Mouse (Mus musculus): ENCODE results near the gene Thoc5. TPM values are rescaled to one million over a fixed set of nuclear protein-coding genes. Genes with fewer than 3 reads are reported as not detected.

Gene Thoc5
- polyA plus RNA-seq, 1 experiment = 0.29 TPM

DNA sequence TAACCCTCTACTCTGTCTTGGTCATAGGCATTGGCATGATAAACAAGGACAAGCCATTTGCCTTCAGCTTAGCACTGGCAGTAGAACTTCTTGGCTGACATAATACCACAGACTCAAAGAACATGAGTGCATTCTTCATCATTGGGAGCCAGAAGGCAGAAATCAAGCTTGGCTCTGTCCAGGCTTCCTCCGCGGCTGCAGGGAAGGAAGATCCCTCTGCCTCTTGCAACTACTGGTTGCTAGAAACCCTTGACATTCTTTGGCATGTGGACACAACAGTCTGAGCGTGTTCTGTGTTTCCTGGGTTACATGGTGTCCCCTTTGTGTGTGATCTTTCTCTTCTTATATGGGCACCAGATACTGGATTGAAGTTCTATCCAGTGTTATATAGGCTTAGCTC is 8.1 kb upstream of the Thoc5 start:
- Histone ChIP-seq H3K4me3 (replicated peaks) (no peak overlapping the region), H3K36me3 (ENCODE audit: control insufficient read depth) (peaks cover 26% of the 10 kb centered on the region; the same call in 1 of the 2 replicates)
- TF ChIP-seq TAL1 (IDR thresholded peaks at IDR 0.05; ENCODE audit: low read length) = no peak
- no peak for TF ChIP-seq GATA1 (IDR thresholded peaks at IDR 0.05; ENCODE audit: low read length)

DNA sequence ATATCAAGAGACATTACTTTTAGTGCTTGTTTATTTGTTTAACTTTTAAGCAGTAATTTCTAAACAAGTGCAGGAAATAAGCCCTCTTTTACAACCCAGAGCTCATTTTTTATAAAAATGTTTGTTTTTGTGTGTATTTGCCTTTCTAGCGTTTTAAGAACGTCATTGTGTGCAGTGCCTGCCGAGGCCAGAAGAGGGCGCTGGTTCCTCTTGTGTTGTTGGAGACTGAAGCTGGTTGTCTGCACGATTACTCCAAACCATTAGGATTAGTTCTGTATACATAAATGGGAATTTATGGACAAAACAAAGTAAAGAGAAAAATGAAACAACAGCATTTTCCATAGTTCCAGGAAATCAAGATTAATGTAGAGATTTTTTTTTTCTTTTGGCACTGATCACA is 5.3 kb downstream of the Thoc5 start:
- peaks cover 48% of the 10 kb centered on the region for H3K36me3 ChIP-seq (ENCODE audit: control insufficient read depth)
- H3K4me3 ChIP-seq (replicated peaks) = no peak overlapping the region
- H3K27me3 ChIP-seq (ENCODE audit: control insufficient read depth) = no peaks in the 10 kb centered on the region
- H3K9me3 ChIP-seq (ENCODE audit: control insufficient read depth, low read length) = no peaks in the 10 kb centered on the region
- no peak for TF ChIP-seq GATA1 (IDR thresholded peaks at IDR 0.05; ENCODE audit: low read length)
- TF ChIP-seq TAL1 (IDR thresholded peaks at IDR 0.05; ENCODE audit: low read length) = no peak
- peaks cover 15% of the 10 kb centered on the region for H3K4me1 ChIP-seq (ENCODE audit: control insufficient read depth)

More for the DNA sequence above, 8.1 kb upstream of the Thoc5 start:
- no peaks in the 10 kb centered on the region for H3K27me3 ChIP-seq (ENCODE audit: control insufficient read depth)
- no peaks in the 10 kb centered on the region; the same call in 1 of the 2 replicates for H3K4me1 ChIP-seq (ENCODE audit: control insufficient read depth)
- H3K9me3 ChIP-seq (ENCODE audit: control insufficient read depth, low read length) = no peaks in the 10 kb centered on the region

DNA sequence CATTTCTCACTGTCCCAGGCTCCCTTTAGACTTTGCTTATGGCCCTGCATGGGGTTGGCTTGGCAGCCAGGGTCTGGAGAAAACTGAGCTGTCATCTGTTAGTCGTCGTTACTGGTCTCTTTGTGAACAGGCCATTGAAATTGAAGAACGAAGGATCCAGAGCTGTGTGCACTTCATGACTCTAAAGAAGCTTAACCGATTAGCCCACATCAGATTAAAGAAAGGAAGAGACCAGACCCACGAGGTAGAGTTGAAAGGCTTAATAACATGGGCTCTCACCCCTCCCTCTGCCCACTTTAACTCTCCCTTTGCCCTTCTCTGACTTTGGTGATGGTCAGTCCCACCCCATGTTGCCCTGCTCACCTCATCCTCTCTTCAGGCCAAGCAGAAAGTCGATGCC is 6.8 kb downstream of the Thoc5 start:
- H3K4me1 ChIP-seq (ENCODE audit: control insufficient read depth) = peaks cover 1% of the 10 kb centered on the region; the same call in 1 of the 2 replicates
- H3K4me3 ChIP-seq (replicated peaks) = no peak overlapping the region
- TF ChIP-seq TAL1 (IDR thresholded peaks at IDR 0.05; ENCODE audit: low read length) = no peak
- no peak for TF ChIP-seq GATA1 (IDR thresholded peaks at IDR 0.05; ENCODE audit: low read length)
- no peaks in the 10 kb centered on the region for H3K27me3 ChIP-seq (ENCODE audit: control insufficient read depth)
- no peaks in the 10 kb centered on the region for H3K9me3 ChIP-seq (ENCODE audit: control insufficient read depth, low read length)
- peaks cover 56% of the 10 kb centered on the region for H3K36me3 ChIP-seq (ENCODE audit: control insufficient read depth)

DNA sequence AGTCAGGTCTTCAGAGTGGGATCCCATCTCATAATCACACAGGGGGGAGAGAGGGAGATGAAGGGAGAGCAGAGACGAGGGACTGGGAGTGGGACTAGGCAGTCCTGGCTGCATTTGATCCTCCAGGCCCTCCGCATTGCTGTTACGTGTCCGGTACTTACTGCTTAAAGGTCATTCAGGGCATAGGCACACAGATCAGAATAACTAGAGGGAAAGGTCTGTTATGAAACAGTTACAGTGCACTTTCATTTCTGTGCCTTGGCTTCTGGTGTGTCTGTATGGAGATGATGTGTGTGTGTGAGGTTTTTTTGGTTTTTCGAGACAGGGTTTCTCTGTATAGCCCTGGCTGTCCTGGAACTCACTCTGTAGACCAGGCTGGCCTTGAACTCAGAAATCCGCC is 11.1 kb downstream of the Thoc5 start:
- no peak for TF ChIP-seq GATA1 (IDR thresholded peaks at IDR 0.05; ENCODE audit: low read length)
- TF ChIP-seq TAL1 (IDR thresholded peaks at IDR 0.05; ENCODE audit: low read length) = no peak
- Histone ChIP-seq H3K9me3 (ENCODE audit: control insufficient read depth, low read length) (no peaks in the 10 kb centered on the region), H3K4me1 (ENCODE audit: control insufficient read depth) (no peaks in the 10 kb centered on the region), H3K4me3 (replicated peaks) (no peak overlapping the region), H3K27me3 (ENCODE audit: control insufficient read depth) (no peaks in the 10 kb centered on the region), H3K36me3 (ENCODE audit: control insufficient read depth) (peaks cover 67% of the 10 kb centered on the region)

DNA sequence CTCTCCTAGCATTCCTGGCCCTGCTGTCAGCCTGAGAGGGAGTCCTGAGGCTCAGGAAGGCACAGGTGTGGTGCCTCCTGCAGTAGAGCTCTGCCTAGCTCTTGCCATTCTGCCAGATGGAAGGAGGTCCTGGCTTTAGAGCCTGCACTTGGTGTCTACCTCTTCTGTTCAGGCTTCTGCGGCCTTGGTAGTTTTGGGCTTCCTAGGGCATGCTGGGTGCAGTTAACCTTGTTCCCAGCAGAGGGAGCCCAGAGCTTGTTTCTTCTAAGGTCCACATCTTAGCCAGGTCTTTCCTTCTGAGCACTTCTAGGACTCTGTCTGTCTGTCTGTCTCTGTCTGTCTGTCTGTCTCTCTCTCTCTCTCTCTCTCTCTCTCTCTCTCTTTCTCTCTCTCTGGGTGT is 20.9 kb downstream of the Thoc5 start:
- H3K36me3 ChIP-seq (ENCODE audit: control insufficient read depth) = peaks cover 88% of the 10 kb centered on the region
- no peaks in the 10 kb centered on the region for H3K9me3 ChIP-seq (ENCODE audit: control insufficient read depth, low read length)

DNA sequence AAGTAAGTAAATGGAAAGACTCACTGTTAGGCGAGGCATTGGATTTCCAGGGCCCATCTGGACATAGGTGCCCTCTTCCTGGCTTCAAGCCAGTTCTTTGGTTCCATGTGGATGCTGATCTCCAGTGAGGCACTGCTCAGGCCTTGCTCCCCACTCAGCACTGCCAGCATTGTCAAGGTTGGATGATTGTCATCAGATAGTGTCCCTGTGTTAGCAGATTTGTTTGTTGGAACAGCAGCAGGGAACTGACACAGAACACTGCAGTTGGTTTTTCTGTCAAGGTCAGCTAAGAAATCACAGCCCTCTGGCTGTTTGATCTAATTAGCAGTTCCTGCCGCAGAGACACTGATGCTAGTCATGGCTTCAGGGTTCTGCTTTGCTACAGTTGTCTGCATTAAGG is 26.2 kb downstream of the Thoc5 start:
- no peak for TF ChIP-seq TAL1 (IDR thresholded peaks at IDR 0.05; ENCODE audit: low read length)
- TF ChIP-seq GATA1 (IDR thresholded peaks at IDR 0.05; ENCODE audit: low read length) = no peak
- Histone ChIP-seq H3K9me3 (ENCODE audit: control insufficient read depth, low read length) (no peaks in the 10 kb centered on the region), H3K4me1 (ENCODE audit: control insufficient read depth) (no peaks in the 10 kb centered on the region), H3K36me3 (ENCODE audit: control insufficient read depth) (peaks cover 92% of the 10 kb centered on the region), H3K4me3 (replicated peaks) (no peak overlapping the region), H3K27me3 (ENCODE audit: control insufficient read depth) (no peaks in the 10 kb centered on the region)

More for the DNA sequence above, 20.9 kb downstream of the Thoc5 start:
- Histone ChIP-seq H3K4me1 (ENCODE audit: control insufficient read depth) (no peaks in the 10 kb centered on the region), H3K4me3 (replicated peaks) (no peak overlapping the region), H3K27me3 (ENCODE audit: control insufficient read depth) (no peaks in the 10 kb centered on the region)
- no peak for TF ChIP-seq TAL1 (IDR thresholded peaks at IDR 0.05; ENCODE audit: low read length)
- no peak for TF ChIP-seq GATA1 (IDR thresholded peaks at IDR 0.05; ENCODE audit: low read length)

DNA sequence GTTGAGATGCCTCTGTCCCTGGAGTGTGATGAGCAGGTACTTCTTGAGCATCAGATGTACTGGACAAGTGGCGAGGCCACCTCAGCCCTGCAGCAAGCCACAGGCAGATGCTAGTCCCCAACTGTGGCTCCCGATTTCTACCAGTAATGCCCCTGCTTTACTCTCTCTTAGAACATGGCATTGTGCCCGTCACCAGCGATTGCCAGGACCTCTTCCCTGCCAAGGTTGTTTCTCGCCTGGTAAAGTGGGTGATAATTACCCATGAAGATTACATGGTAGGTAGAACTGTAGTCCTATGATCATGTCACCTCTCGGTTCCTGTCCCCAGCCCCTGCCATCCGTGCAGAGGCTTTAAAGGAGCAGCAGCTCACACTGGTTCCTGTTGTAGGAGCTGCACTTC is 26.6 kb downstream of the Thoc5 start:
- H3K27me3 ChIP-seq (ENCODE audit: control insufficient read depth) = no peaks in the 10 kb centered on the region
- H3K36me3 ChIP-seq (ENCODE audit: control insufficient read depth) = peaks cover 94% of the 10 kb centered on the region
- H3K4me1 ChIP-seq (ENCODE audit: control insufficient read depth) = no peaks in the 10 kb centered on the region
- TF ChIP-seq GATA1 (IDR thresholded peaks at IDR 0.05; ENCODE audit: low read length) (no peak), TAL1 (IDR thresholded peaks at IDR 0.05; ENCODE audit: low read length) (no peak)
- no peak overlapping the region for H3K4me3 ChIP-seq (replicated peaks)
- H3K9me3 ChIP-seq (ENCODE audit: control insufficient read depth, low read length) = no peaks in the 10 kb centered on the region

DNA sequence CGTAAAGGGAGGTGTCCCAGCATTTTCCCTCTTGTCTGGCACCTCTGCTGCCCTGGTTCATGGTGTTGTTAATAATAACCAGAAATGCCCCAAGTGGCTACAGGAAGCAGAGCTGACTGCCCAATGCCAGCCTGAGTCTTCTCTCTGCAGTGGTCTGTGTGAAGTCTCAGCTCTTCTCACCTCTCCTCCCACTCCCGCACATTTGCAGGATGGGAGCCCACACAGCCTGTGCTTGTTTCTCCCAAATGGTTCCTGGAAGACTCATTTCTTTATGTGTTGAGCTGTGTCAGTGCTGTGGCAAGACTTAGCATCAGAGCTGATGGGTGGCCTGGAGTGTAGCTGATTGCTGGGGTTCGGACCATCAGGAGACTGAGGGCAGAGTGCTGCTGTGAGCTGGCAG is 32.1 kb downstream of the Thoc5 start:
- no peak overlapping the region for H3K4me3 ChIP-seq (replicated peaks)
- H3K4me1 ChIP-seq (ENCODE audit: control insufficient read depth) = no peaks in the 10 kb centered on the region
- H3K36me3 ChIP-seq (ENCODE audit: control insufficient read depth) = peaks cover 79% of the 10 kb centered on the region
- TF ChIP-seq TAL1 (IDR thresholded peaks at IDR 0.05; ENCODE audit: low read length) (no peak), GATA1 (IDR thresholded peaks at IDR 0.05; ENCODE audit: low read length) (no peak)
- no peaks in the 10 kb centered on the region for H3K9me3 ChIP-seq (ENCODE audit: control insufficient read depth, low read length)
- no peaks in the 10 kb centered on the region for H3K27me3 ChIP-seq (ENCODE audit: control insufficient read depth)

DNA sequence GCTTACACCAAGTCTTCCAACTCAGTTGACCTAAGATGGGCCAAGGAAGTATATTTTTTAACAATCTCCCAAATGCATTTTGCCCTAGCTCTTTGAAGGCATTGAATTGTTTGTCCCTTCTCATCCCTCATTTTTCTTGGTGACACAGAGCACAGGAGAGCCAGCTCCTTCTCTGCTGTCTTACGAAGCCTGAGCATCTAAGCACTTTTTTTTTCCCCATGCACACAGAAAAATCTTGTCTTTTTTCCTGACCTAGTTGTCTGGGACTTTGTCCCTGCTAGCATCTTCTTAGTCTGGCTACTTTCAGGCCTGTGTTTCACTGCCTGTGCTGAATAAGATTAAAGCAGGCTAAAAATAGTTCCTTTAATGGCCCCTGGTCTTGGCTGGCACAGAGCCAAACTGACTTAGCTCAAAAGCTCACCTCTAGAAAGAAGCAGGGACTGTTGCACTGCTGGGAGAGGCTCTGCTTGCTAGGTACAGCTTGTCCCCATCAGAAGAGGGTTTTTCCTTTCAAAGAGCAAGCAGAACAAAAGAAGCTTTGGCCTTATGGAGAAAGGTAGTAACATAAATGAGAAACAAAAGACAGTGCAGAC is 36.0 kb downstream of the Thoc5 start:
- Histone ChIP-seq H3K4me1 (ENCODE audit: control insufficient read depth) (no peaks in the 10 kb centered on the region), H3K36me3 (ENCODE audit: control insufficient read depth) (peaks cover 42% of the 10 kb centered on the region), H3K4me3 (replicated peaks) (no peak overlapping the region), H3K27me3 (ENCODE audit: control insufficient read depth) (no peaks in the 10 kb centered on the region), H3K9me3 (ENCODE audit: control insufficient read depth, low read length) (no peaks in the 10 kb centered on the region)
- TF ChIP-seq GATA1 (IDR thresholded peaks at IDR 0.05; ENCODE audit: low read length) (no peak), TAL1 (IDR thresholded peaks at IDR 0.05; ENCODE audit: low read length) (no peak)

DNA sequence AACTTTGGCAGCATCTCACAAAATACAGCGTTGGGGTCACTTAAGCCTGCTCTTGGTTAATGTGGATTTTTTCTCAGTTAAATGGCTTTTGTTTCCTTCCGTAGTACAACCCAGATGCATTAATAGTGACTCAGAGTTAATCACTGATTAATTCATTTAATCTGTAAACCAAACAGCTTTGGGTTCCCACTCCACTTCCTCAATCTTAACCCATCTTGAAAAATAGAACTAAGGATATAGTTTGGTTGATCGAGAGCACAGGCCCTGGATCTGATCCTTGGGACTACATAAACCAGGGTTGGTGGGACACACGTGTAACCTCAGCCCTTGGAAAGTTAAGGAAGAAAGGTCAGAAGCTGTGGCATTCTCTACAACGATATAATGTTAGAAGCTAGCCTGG is 41.1 kb downstream of the Thoc5 start:
- Histone ChIP-seq H3K4me1 (ENCODE audit: control insufficient read depth) (no peaks in the 10 kb centered on the region), H3K27me3 (ENCODE audit: control insufficient read depth) (no peaks in the 10 kb centered on the region)

More for the DNA sequence above, 41.1 kb downstream of the Thoc5 start:
- Histone ChIP-seq H3K4me3 (replicated peaks) (no peak overlapping the region), H3K9me3 (ENCODE audit: control insufficient read depth, low read length) (no peaks in the 10 kb centered on the region), H3K36me3 (ENCODE audit: control insufficient read depth) (no peaks in the 10 kb centered on the region)
- TF ChIP-seq TAL1 (IDR thresholded peaks at IDR 0.05; ENCODE audit: low read length) (no peak), GATA1 (IDR thresholded peaks at IDR 0.05; ENCODE audit: low read length) (no peak)
